Mouse (Mus musculus): Measurements from ENCODE around the gene Wdr49.

DNA sequence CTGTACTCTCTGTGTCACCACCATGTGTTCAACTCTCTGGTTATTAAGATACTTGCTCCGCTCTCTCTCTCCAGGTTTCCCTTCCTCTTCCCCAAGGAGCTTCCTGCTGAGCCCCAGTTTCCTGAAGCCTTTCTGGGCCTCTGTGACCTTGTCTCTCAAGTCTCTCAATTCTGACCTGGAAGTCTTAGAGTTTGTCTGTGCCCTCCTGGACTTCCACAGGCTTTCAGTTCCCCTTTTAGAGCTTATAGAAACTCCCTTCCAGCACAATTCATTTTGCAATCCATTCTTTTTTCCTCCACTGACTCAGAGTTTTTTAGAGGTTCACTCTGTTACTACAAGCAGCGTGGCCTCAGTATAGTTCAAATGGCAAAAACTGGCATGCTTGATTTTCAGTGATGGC, 188.7 kb downstream of the Wdr49 start:
- TF ChIP-seq CTCF (IDR thresholded peaks at IDR 0.05; ENCODE audit: control insufficient read depth, insufficient read depth, low read length): no peak
- TF ChIP-seq POLR2A (IDR thresholded peaks at IDR 0.05; ENCODE audit: borderline replicate concordance, control insufficient read depth, low read depth, low read length): no peak
